Mouse (Mus musculus): ENCODE measurements around the gene Lsm6. TPM values are rescaled to one million over a fixed set of nuclear protein-coding genes. Genes with fewer than 3 reads are reported as not detected.

The Lsm6 gene
- 142 and 158 TPM in 2 replicates for polyA plus RNA-seq (2014; fragmentation: Nextera tagmentation; extraction: Ambion mirVana)

DNA sequence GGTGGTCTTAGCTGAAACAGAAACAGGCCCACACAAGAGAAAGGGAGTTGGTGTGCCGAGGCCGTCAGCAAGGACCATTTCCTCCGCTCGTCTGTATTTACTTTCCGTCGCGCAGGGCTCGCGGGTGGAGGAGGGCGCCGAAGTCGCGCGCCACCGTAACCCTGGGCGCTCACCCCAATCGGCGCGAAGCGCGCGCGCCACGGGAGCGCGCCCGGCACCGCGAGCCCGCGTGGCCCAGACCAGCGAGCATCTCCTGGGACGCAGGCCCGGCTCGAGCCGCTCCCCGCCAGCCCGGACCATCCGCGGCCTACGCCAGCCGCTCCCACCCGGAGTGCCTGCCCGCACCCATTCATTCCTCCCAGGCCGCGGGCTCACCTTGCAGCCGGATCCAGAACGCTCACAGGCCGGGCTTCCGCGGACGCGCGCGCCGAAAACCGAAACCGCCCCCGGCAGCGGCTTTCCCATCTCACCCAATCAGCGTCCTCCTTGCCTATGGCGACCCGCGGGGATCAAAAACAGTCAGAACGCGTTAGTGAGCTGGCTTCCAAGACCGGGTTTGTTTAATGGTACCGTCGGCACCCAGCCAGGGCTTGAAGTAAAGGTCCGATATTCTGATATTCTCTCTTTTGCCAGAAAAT, at the start of gene Lsm6:
Gene Lsm6, minus strand, starts transcription at position 468 of the 638 bp plus-strand sequence.
- DNase-seq (ENCODE audit: low spot score) (peak; percentile 99), ATAC-seq (ENCODE audit: low FRiP score) (peak; percentile 93)
- peak within 1 kb of the TSS; percentile 88 for H3K9ac ChIP-seq
- no peaks in the 10 kb centered on the region for H3K36me3 ChIP-seq (replicated peaks; ENCODE audit: control insufficient read depth, insufficient read depth)
- no peaks in the 10 kb centered on the region for H3K9me3 ChIP-seq (ENCODE audit: control insufficient read depth, low read length)
- H3K4me1 ChIP-seq (replicated peaks; ENCODE audit: control insufficient read depth, insufficient read depth, low read length) = peaks cover 16% of the 10 kb centered on the region; the same call in 1 of the 2 replicates
- no peaks in the 10 kb centered on the region for H3K27me3 ChIP-seq (ENCODE audit: control insufficient read depth, insufficient read depth, low read length)
- peak within 1 kb of the TSS; percentile 97 for H3K27ac ChIP-seq
- peak within 1 kb of the TSS; percentile 91 for H3K4me3 ChIP-seq (replicated peaks; ENCODE audit: low read length)
- H3K4me2 ChIP-seq (replicated peaks) = peak within 1 kb of the TSS; percentile 68
- under 1% methylated on average over 68 of the region's 70 CpGs for WGBS

DNA sequence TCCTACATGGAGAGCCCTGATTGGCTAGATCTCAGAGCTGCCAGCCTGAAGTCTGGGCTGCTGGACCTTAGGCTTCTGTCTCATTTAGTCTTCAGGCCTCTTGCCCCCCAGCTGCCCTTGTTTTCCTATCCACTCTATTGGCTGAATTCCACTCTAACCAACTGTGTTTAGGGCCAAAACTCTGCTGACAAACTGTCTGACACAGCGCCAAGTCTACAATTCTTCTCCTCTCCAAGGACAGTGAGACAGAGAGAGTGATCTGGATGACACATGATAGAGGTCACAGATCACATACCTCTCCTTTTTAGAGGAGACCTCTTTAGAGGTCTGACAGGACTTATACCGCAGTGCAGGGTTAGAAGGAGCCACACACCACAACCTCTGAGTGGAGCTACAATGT, 46.1 kb upstream of the Lsm6 start:
- ATAC-seq (ENCODE audit: low FRiP score) (no peak), DNase-seq (ENCODE audit: low spot score) (no peak)
- no peak overlapping the region for H3K9ac ChIP-seq
- H3K27ac ChIP-seq = no peak overlapping the region
- H3K4me1 ChIP-seq (replicated peaks; ENCODE audit: control insufficient read depth, insufficient read depth, low read length) = no peaks in the 10 kb centered on the region
- H3K4me2 ChIP-seq (replicated peaks) = no peak overlapping the region
- 78% methylated on average over 2 of the region's 2 CpGs for WGBS
- H3K9me3 ChIP-seq (ENCODE audit: control insufficient read depth, low read length) = no peaks in the 10 kb centered on the region
- H3K36me3 ChIP-seq (replicated peaks; ENCODE audit: control insufficient read depth, insufficient read depth) = no peaks in the 10 kb centered on the region
- H3K27me3 ChIP-seq (ENCODE audit: control insufficient read depth, insufficient read depth, low read length) = no peaks in the 10 kb centered on the region
- no peak overlapping the region for H3K4me3 ChIP-seq (replicated peaks; ENCODE audit: low read length)

DNA sequence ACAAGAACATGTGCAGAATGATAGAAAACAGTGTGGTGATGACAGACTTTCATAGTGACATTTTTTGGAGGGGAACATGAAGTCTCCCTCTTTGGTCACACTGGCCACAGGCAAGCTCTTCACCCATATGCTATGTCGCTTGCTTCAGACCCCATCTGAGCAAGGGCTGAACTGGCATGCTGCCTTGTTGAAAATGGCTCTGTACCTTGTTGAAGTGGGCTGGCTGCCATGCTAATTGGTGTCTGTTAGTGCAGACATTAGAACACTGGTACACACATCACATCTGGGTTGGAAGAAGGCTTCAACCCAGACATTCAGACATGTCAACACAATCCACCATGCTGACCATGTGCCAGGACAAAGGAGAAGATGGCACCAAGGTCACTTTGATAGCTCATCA, 42.1 kb upstream of the Lsm6 start:
- H3K27ac ChIP-seq = no peak overlapping the region
- no peaks in the 10 kb centered on the region for H3K36me3 ChIP-seq (replicated peaks; ENCODE audit: control insufficient read depth, insufficient read depth)
- no peak overlapping the region for H3K4me3 ChIP-seq (replicated peaks; ENCODE audit: low read length)
- ATAC-seq (ENCODE audit: low FRiP score) = no peak
- H3K4me1 ChIP-seq (replicated peaks; ENCODE audit: control insufficient read depth, insufficient read depth, low read length) = no peaks in the 10 kb centered on the region
- H3K9me3 ChIP-seq (ENCODE audit: control insufficient read depth, low read length) = no peaks in the 10 kb centered on the region
- DNase-seq (ENCODE audit: low spot score) = no peak
- no peak overlapping the region for H3K9ac ChIP-seq
- 74% methylated on average over 1 of the region's 1 CpGs for WGBS
- no peaks in the 10 kb centered on the region for H3K27me3 ChIP-seq (ENCODE audit: control insufficient read depth, insufficient read depth, low read length)
- no peak overlapping the region for H3K4me2 ChIP-seq (replicated peaks)

DNA sequence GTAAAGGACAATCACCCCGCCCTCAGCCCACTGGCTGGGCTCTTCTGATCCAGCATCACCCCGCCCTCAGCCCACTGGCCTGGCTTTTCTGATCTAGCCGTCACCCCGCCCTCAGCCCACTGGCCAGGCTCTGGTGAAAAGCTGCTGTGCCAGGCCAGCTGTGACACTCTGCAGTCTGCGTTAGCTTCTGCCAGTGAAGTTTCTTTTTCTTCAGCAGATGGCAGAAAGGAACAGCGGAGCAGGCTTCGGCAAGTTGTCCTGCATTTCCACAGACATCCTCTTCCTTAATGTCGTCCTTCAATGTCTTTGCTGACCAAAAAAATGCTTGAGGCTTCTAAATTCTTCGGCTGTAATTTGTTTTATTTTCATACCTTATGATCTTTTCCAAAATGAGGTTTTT, 41.1 kb upstream of the Lsm6 start:
- Histone ChIP-seq H3K9ac (no peak overlapping the region), H3K9me3 (ENCODE audit: control insufficient read depth, low read length) (no peaks in the 10 kb centered on the region), H3K4me2 (replicated peaks) (no peak overlapping the region), H3K4me3 (replicated peaks; ENCODE audit: low read length) (no peak overlapping the region), H3K27ac (no peak overlapping the region), H3K27me3 (ENCODE audit: control insufficient read depth, insufficient read depth, low read length) (no peaks in the 10 kb centered on the region), H3K4me1 (replicated peaks; ENCODE audit: control insufficient read depth, insufficient read depth, low read length) (no peaks in the 10 kb centered on the region), H3K36me3 (replicated peaks; ENCODE audit: control insufficient read depth, insufficient read depth) (no peaks in the 10 kb centered on the region)
- 71% methylated on average over 9 of the region's 9 CpGs for WGBS
- ATAC-seq (ENCODE audit: low FRiP score) (no peak), DNase-seq (ENCODE audit: low spot score) (no peak)

DNA sequence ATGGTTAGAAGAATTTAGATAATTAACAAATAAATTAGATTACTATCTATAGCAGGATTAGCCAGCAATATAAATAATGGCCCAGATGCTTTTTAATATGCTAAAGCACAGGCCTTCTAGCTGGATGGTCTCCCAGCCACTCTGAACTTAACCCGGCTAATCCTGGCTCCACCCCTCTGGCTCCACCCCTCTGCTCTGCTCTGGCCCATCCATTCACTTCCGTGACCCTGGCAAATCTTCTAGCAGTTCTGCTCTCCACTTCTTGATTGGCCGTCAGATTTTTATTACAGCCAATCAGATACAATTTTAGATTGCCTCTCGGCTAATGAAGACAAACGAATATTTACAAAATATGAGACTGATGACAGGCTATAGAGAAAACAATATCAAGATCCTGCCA, 39.8 kb upstream of the Lsm6 start:
- Histone ChIP-seq H3K27ac (no peak overlapping the region), H3K9me3 (ENCODE audit: control insufficient read depth, low read length) (no peaks in the 10 kb centered on the region), H3K4me2 (replicated peaks) (no peak overlapping the region), H3K27me3 (ENCODE audit: control insufficient read depth, insufficient read depth, low read length) (no peaks in the 10 kb centered on the region), H3K36me3 (replicated peaks; ENCODE audit: control insufficient read depth, insufficient read depth) (no peaks in the 10 kb centered on the region), H3K9ac (no peak overlapping the region), H3K4me3 (replicated peaks; ENCODE audit: low read length) (no peak overlapping the region), H3K4me1 (replicated peaks; ENCODE audit: control insufficient read depth, insufficient read depth, low read length) (no peaks in the 10 kb centered on the region)
- ATAC-seq (ENCODE audit: low FRiP score) (no peak), DNase-seq (ENCODE audit: low spot score) (no peak)
- 52% methylated on average over 5 of the region's 5 CpGs for WGBS

DNA sequence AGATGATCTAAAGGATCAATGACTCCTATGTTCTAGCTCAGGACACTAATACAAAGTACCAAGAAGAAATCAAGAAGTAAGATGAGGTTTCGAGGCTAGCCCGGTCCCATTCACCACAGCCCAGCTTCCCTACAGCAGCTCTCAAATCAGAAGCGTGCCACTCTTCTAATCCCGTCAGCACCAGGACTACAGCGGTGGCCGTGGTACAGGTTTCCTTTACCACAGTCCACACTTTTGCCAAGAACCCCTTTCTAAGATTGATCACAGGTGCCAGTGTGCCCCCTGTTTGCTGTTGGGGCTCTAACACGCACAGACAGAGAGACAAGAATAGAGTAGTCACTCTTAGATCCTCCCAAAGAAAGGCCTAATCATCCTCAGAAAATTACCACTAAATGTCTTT, 36.5 kb upstream of the Lsm6 start:
- 87% methylated on average over 7 of the region's 7 CpGs for whole genome bisulfite sequencing
- no peak overlapping the region for H3K9ac ChIP-seq

DNA sequence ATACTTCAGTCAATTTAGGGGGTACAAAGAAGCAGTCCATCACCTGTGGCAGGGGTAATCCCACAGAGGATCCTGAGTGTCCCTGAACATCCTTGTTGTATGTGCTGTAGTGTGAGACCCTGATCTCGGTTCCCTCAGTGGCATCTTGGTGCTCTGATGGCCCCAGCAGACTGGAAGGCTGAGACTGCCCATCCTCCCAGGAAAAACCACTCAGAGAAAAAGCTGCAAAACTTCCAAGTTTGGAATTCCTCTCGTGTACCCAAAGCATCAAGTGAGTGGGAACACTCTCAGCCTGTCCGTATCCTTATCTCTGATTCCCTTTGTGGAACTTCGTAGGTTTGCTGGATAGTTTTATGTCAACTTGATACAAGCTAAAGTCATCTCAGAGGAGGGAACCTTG, 31.3 kb upstream of the Lsm6 start:
- ATAC-seq (ENCODE audit: low FRiP score) = no peak
- 85% methylated on average over 4 of the region's 4 CpGs for WGBS
- H3K4me2 ChIP-seq (replicated peaks) = no peak overlapping the region

More for the DNA sequence above, 36.5 kb upstream of the Lsm6 start:
- Histone ChIP-seq H3K27ac (no peak overlapping the region), H3K4me1 (replicated peaks; ENCODE audit: control insufficient read depth, insufficient read depth, low read length) (no peaks in the 10 kb centered on the region), H3K4me2 (replicated peaks) (no peak overlapping the region), H3K9me3 (ENCODE audit: control insufficient read depth, low read length) (no peaks in the 10 kb centered on the region), H3K27me3 (ENCODE audit: control insufficient read depth, insufficient read depth, low read length) (no peaks in the 10 kb centered on the region), H3K36me3 (replicated peaks; ENCODE audit: control insufficient read depth, insufficient read depth) (no peaks in the 10 kb centered on the region), H3K4me3 (replicated peaks; ENCODE audit: low read length) (no peak overlapping the region)
- DNase-seq (ENCODE audit: low spot score) (no peak), ATAC-seq (ENCODE audit: low FRiP score) (no peak)

DNA sequence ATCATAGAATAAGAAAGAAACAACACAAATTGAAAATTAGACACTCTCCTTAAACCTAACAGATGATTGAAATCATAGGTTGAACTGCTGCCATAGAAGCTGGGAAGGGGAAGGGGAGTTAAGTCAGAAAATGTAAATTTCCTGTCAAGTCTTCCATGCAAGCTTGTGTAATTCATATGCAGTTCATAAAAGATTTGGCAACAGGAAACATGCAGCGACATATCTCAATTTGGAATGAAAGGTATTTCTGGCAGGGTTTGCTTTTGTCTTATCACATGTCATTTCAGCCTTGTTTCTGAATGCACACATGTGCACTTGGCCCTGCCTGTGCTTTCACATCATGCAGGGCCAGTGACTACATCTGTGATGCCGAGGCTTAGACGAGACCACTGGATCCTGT, 26.3 kb upstream of the Lsm6 start:
- no peaks in the 10 kb centered on the region for H3K27me3 ChIP-seq (ENCODE audit: control insufficient read depth, insufficient read depth, low read length)
- no peaks in the 10 kb centered on the region for H3K4me1 ChIP-seq (replicated peaks; ENCODE audit: control insufficient read depth, insufficient read depth, low read length)
- 87% methylated on average over 3 of the region's 3 CpGs for WGBS
- H3K36me3 ChIP-seq (replicated peaks; ENCODE audit: control insufficient read depth, insufficient read depth) = no peaks in the 10 kb centered on the region
- H3K4me3 ChIP-seq (replicated peaks; ENCODE audit: low read length) = no peak overlapping the region
- H3K9ac ChIP-seq = no peak overlapping the region
- no peak overlapping the region for H3K4me2 ChIP-seq (replicated peaks)
- no peak overlapping the region for H3K27ac ChIP-seq
- no peaks in the 10 kb centered on the region for H3K9me3 ChIP-seq (ENCODE audit: control insufficient read depth, low read length)
- DNase-seq (ENCODE audit: low spot score) (no peak), ATAC-seq (ENCODE audit: low FRiP score) (no peak)

More for the DNA sequence above, 31.3 kb upstream of the Lsm6 start:
- no peak for DNase-seq (ENCODE audit: low spot score)
- Histone ChIP-seq H3K27me3 (ENCODE audit: control insufficient read depth, insufficient read depth, low read length) (no peaks in the 10 kb centered on the region), H3K36me3 (replicated peaks; ENCODE audit: control insufficient read depth, insufficient read depth) (no peaks in the 10 kb centered on the region), H3K4me1 (replicated peaks; ENCODE audit: control insufficient read depth, insufficient read depth, low read length) (no peaks in the 10 kb centered on the region), H3K9ac (no peak overlapping the region), H3K9me3 (ENCODE audit: control insufficient read depth, low read length) (no peaks in the 10 kb centered on the region), H3K27ac (no peak overlapping the region), H3K4me3 (replicated peaks; ENCODE audit: low read length) (no peak overlapping the region)

DNA sequence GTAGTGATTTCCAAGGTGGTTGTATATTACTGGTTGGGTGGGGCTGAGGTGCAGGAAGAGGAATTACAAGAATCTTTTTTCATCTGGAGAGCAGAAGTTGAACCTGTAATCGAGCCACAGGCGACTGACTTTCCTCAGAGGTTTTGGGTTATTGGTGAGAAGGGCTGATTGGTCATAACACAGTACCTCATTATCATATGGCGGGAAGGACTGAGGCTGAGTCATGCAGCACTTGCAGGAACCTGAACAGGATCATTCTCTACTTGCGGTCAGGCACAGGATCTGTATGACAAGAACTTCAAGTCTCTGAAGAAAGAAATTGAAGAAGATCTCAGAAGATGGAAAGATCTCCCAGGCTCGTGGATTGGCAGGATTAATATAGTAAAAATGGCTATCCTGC, 23.6 kb upstream of the Lsm6 start:
- WGBS = 87% methylated on average over 5 of the region's 5 CpGs
- no peak for DNase-seq (ENCODE audit: low spot score)
- ATAC-seq (ENCODE audit: low FRiP score) = no peak
- no peaks in the 10 kb centered on the region for H3K36me3 ChIP-seq (replicated peaks; ENCODE audit: control insufficient read depth, insufficient read depth)
- no peak overlapping the region for H3K27ac ChIP-seq
- H3K27me3 ChIP-seq (ENCODE audit: control insufficient read depth, insufficient read depth, low read length) = no peaks in the 10 kb centered on the region
- H3K4me2 ChIP-seq (replicated peaks) = no peak overlapping the region
- H3K4me1 ChIP-seq (replicated peaks; ENCODE audit: control insufficient read depth, insufficient read depth, low read length) = no peaks in the 10 kb centered on the region
- H3K9me3 ChIP-seq (ENCODE audit: control insufficient read depth, low read length) = no peaks in the 10 kb centered on the region
- no peak overlapping the region for H3K9ac ChIP-seq
- no peak overlapping the region for H3K4me3 ChIP-seq (replicated peaks; ENCODE audit: low read length)
